Mouse (Mus musculus) erythroblast, embryonic 14.5 days (primary cell): ENCODE measurements around the gene Rnf111.

Experiments
- GATA1 ChIP-seq: IDR thresholded peaks from 2 replicates; pipeline ENCODE4 v1.6.1; 2012; ENCODE audit warnings: low read length, inconsistent platforms, mixed read lengths
- TAL1 ChIP-seq: IDR thresholded peaks from 3 replicates; pipeline ENCODE4 v1.6.1; 2012; ENCODE audit warnings: low read length, inconsistent platforms, mixed read lengths

- no peak for TF ChIP-seq GATA1
- no peak for TF ChIP-seq TAL1
Observed at GRCm38 (mm10) chr9:70421257-70422056, 82.1 kb downstream of the Rnf111 start, which contains the start of gene Ccnb2.
